Mouse (Mus musculus): Measurements from ENCODE around the gene Tbc1d4. TPM values are rescaled to one million over a fixed set of nuclear protein-coding genes. Genes with fewer than 3 reads are reported as not detected.

The Tbc1d4 gene
- total and polyA plus RNA-seq, 3 experiments: 20.6 to 72.9 (median 71.0) TPM

GRCm38 (mm10) chr14:101617680-101618079 lies 8.7 kb upstream of the Tbc1d4 start:
- Histone ChIP-seq H3K79me2 (replicated peaks; ENCODE audit: control insufficient read depth, extremely low read depth, insufficient read depth, poor library complexity, severe bottlenecking) (no peaks in the 10 kb centered on the region), H3K27me3 (replicated peaks) (no peaks in the 10 kb centered on the region), H3K9ac (ENCODE audit: insufficient read depth, low read depth) (no peak overlapping the region), H3K27ac (ENCODE audit: insufficient read depth, low read depth) (no peak overlapping the region), H3K36me3 (replicated peaks in 1 of 2; ENCODE audit: control insufficient read depth in 1 of 2, insufficient read depth in 1 of 2, low read length in 1 of 2) (no peaks in the 10 kb centered on the region), H3K9me3 (replicated peaks; ENCODE audit: low read length) (no peaks in the 10 kb centered on the region), H3K4me2 (ENCODE audit: insufficient read depth, low read depth, poor library complexity, severe bottlenecking) (no peak overlapping the region), H3K4me3 (replicated peaks in 1 of 3; ENCODE audit: low read depth in 2 of 3, low read length in 2 of 3, poor library complexity in 1 of 3) (no peak overlapping the region), H3K4me1 (ENCODE audit: control insufficient read depth in 1 of 2, insufficient read depth in 2 of 2) (peaks cover 0 to 12% of the 10 kb centered on the region in 2 experiments; a peak in 2 of 4 replicates)
- dilution Hi-C loops (cut with MboI; ENCODE audit: extremely low pct_ligation_motif_present, extremely low pct_unique_long_range_greater_than_20kb, low sequenced_read_pairs): no loop called here
- TF ChIP-seq KAT2A (IDR thresholded peaks at IDR 0.05; ENCODE audit: insufficient replicate concordance, low read length): no peak
- peak in 1 of 2 experiments; percentile 46; a peak in 2 of 4 replicates for TF ChIP-seq CTCF (conservative IDR thresholded peaks at IDR 0.05 in 1 of 2, IDR thresholded peaks at IDR 0.05 in 1 of 2; ENCODE audit: low read depth in 2 of 2, low read length in 2 of 2)
- TF ChIP-seq RAD21 (IDR thresholded peaks at IDR 0.05; ENCODE audit: low read depth, low read length): peak; percentile 6; the same call in 1 of the 2 replicates
- no peak for TF ChIP-seq ETS1 (conservative IDR thresholded peaks at IDR 0.05; ENCODE audit: low read depth, low read length)
- in situ Hi-C loops (cut with MboI; ENCODE audit: low pct_ligation_motif_present, low pct_unique_long_range_greater_than_20kb, low sequenced_read_pairs): no loop called here
- DNase-seq (ENCODE audit: extremely low read depth): peak; percentile 36

- Histone ChIP-seq H3K79me2 (replicated peaks; ENCODE audit: control insufficient read depth, extremely low read depth, insufficient read depth, poor library complexity, severe bottlenecking) (no peaks in the 10 kb centered on the region), H3K27me3 (replicated peaks) (no peaks in the 10 kb centered on the region), H3K36me3 (replicated peaks in 1 of 2; ENCODE audit: control insufficient read depth in 1 of 2, insufficient read depth in 1 of 2, low read length in 1 of 2) (no peaks in the 10 kb centered on the region), H3K27ac (ENCODE audit: insufficient read depth, low read depth) (no peak overlapping the region), H3K9ac (ENCODE audit: insufficient read depth, low read depth) (no peak overlapping the region), H3K4me3 (replicated peaks in 1 of 3; ENCODE audit: low read depth in 2 of 3, low read length in 2 of 3, poor library complexity in 1 of 3) (no peak overlapping the region), H3K4me1 (ENCODE audit: control insufficient read depth in 1 of 2, insufficient read depth in 2 of 2) (peaks cover 0 to 12% of the 10 kb centered on the region in 2 experiments; a peak in 2 of 4 replicates), H3K4me2 (ENCODE audit: insufficient read depth, low read depth, poor library complexity, severe bottlenecking) (peak overlapping the region; percentile 17; the same call in 1 of the 2 replicates), H3K9me3 (replicated peaks; ENCODE audit: low read length) (no peaks in the 10 kb centered on the region)
- no peak for DNase-seq (ENCODE audit: extremely low read depth)
- dilution Hi-C loops (cut with MboI; ENCODE audit: extremely low pct_ligation_motif_present, extremely low pct_unique_long_range_greater_than_20kb, low sequenced_read_pairs) (no loop called here), in situ Hi-C loops (cut with MboI; ENCODE audit: low pct_ligation_motif_present, low pct_unique_long_range_greater_than_20kb, low sequenced_read_pairs) (no loop called here)
- TF ChIP-seq GABPA (IDR thresholded peaks at IDR 0.05; ENCODE audit: insufficient replicate concordance, low read depth, low read length) (no peak), MAX (IDR thresholded peaks at IDR 0.05; ENCODE audit: low read length) (no peak), PAX5 (IDR thresholded peaks at IDR 0.05; ENCODE audit: low read length) (no peak), EP300 (IDR thresholded peaks at IDR 0.05; ENCODE audit: low read length) (no peak), CHD2 (IDR thresholded peaks at IDR 0.05; ENCODE audit: low read length) (no peak), KAT2A (IDR thresholded peaks at IDR 0.05; ENCODE audit: insufficient replicate concordance, low read length) (no peak), CTCF (conservative IDR thresholded peaks at IDR 0.05 in 1 of 2, IDR thresholded peaks at IDR 0.05 in 1 of 2; ENCODE audit: low read depth in 2 of 2, low read length in 2 of 2) (no peak), E2F4 (IDR thresholded peaks at IDR 0.05; ENCODE audit: insufficient replicate concordance, low read depth, low read length) (no peak), MAFK (IDR thresholded peaks at IDR 0.05; ENCODE audit: insufficient replicate concordance, low read length) (no peak), MEF2A (IDR thresholded peaks at IDR 0.05; ENCODE audit: borderline replicate concordance, low read depth, low read length) (no peak), USF1 (IDR thresholded peaks at IDR 0.05; ENCODE audit: low read depth, low read length) (no peak)
Measured at GRCm38 (mm10) chr14:101616178-101616577, 7.2 kb upstream of the Tbc1d4 start.

- no peak overlapping the region for H3K27ac ChIP-seq (ENCODE audit: insufficient read depth, low read depth)
- no peak overlapping the region for H3K4me2 ChIP-seq (ENCODE audit: insufficient read depth, low read depth, poor library complexity, severe bottlenecking)
- in situ Hi-C loops (cut with MboI; ENCODE audit: low pct_ligation_motif_present, low pct_unique_long_range_greater_than_20kb, low sequenced_read_pairs): no loop called here
- TF ChIP-seq SIN3A (IDR thresholded peaks at IDR 0.05; ENCODE audit: low read length) (no peak), CHD2 (IDR thresholded peaks at IDR 0.05; ENCODE audit: low read length) (no peak), TBP (conservative IDR thresholded peaks at IDR 0.05; ENCODE audit: low read depth, low read length) (no peak), MAZ (IDR thresholded peaks at IDR 0.05; ENCODE audit: low read depth, low read length) (no peak), USF2 (conservative IDR thresholded peaks at IDR 0.05; ENCODE audit: low read depth, low read length) (no peak), MEF2A (IDR thresholded peaks at IDR 0.05; ENCODE audit: borderline replicate concordance, low read depth, low read length) (no peak), MXI1 (IDR thresholded peaks at IDR 0.05; ENCODE audit: low read depth, low read length) (no peak), POLR2AphosphoS2 (IDR thresholded peaks at IDR 0.05; ENCODE audit: low read depth, low read length) (no peak), SMC3 (IDR thresholded peaks at IDR 0.05; ENCODE audit: low read depth, low read length) (no peak), ELF1 (IDR thresholded peaks at IDR 0.05; ENCODE audit: low read depth, low read length) (no peak), NRF1 (IDR thresholded peaks at IDR 0.05; ENCODE audit: low read depth, low read length) (no peak), RCOR1 (conservative IDR thresholded peaks at IDR 0.05; ENCODE audit: low read depth, low read length) (no peak), E2F4 (IDR thresholded peaks at IDR 0.05; ENCODE audit: insufficient replicate concordance, low read depth, low read length) (no peak), POLR2A (IDR thresholded peaks at IDR 0.05; ENCODE audit: low read depth, low read length) (no peak), ZC3H11A (IDR thresholded peaks at IDR 0.05; ENCODE audit: low read depth, low read length) (no peak), ETS1 (conservative IDR thresholded peaks at IDR 0.05; ENCODE audit: low read depth, low read length) (no peak), USF1 (IDR thresholded peaks at IDR 0.05; ENCODE audit: low read depth, low read length) (no peak), BHLHE40 (IDR thresholded peaks at IDR 0.05; ENCODE audit: low read depth, low read length) (no peak)
Measured at GRCm38 (mm10) chr14:101613206-101613605, 4.2 kb upstream of the Tbc1d4 start.

More at GRCm38 (mm10) chr14:101613206-101613605, 4.2 kb upstream of the Tbc1d4 start:
- no peaks in the 10 kb centered on the region for H3K27me3 ChIP-seq (replicated peaks)
- DNase-seq (ENCODE audit: extremely low read depth): no peak
- H3K4me3 ChIP-seq (replicated peaks in 1 of 3; ENCODE audit: low read depth in 2 of 3, low read length in 2 of 3, poor library complexity in 1 of 3): no peak overlapping the region
- H3K79me2 ChIP-seq (replicated peaks; ENCODE audit: control insufficient read depth, extremely low read depth, insufficient read depth, poor library complexity, severe bottlenecking): no peaks in the 10 kb centered on the region
- peaks cover 0 to 12% of the 10 kb centered on the region in 2 experiments; a peak in 2 of 4 replicates for H3K4me1 ChIP-seq (ENCODE audit: control insufficient read depth in 1 of 2, insufficient read depth in 2 of 2)
- H3K9ac ChIP-seq (ENCODE audit: insufficient read depth, low read depth): no peak overlapping the region
- no peaks in the 10 kb centered on the region for H3K9me3 ChIP-seq (replicated peaks; ENCODE audit: low read length)
- dilution Hi-C loops (cut with MboI; ENCODE audit: extremely low pct_ligation_motif_present, extremely low pct_unique_long_range_greater_than_20kb, low sequenced_read_pairs): no loop called here
- H3K36me3 ChIP-seq (replicated peaks in 1 of 2; ENCODE audit: control insufficient read depth in 1 of 2, insufficient read depth in 1 of 2, low read length in 1 of 2): no peaks in the 10 kb centered on the region

Data from CH12.LX (cell line).